ENCODE assay signal across 8 mouse cellular contexts in the genomic region with DNA sequence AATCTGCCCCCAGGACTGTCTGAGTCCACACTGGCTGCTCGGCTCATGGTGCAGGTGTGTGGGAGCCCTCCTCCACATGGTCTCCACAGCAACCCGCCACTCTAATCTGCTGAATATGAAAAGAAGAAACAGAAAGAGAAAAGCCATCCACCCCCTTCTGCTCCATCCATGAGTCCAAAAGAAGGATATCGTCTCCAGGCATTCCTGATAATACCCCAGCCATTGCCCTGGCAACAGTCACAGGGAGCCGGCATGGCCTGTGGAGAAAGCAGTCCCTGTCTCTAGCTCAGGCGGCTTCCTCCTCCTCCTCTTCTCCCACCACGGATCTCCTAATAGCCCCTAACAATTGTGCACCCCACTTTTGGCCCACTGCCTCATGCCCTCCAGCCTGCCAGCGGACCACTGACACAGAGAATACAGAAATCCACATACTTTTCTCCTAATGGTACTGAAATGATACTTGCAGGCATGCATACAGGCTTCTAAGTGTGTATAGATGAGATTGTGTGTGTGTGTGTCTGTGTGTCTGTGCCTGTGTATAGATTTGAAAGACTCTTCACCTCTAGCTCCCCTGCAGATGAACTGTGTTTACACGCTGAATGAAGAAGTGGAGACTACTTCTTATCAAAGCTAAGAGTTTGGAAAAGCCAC.
A peak's percentile ranks its signal among the peaks of the same experiment; 100 is the strongest.
DNase-seq lines count a peak whose midpoint lies in the region; ATAC-seq lines count a peak whose summit lies in the region.

No protein-coding gene starts in this region.

- 0 out of 2 replicates have a peak, but pooled peaks cover 3% of the 10 kb centered on the region for H3K4me1 ChIP-seq in liver, embryonic 11.5 days (replicated peaks; ENCODE audit: control insufficient read depth, insufficient read depth, low read length)
- H3K4me1 ChIP-seq in forebrain, embryonic 11.5 days (replicated peaks; ENCODE audit: control insufficient read depth, insufficient read depth, low read length), result peaks cover 9% of the 10 kb centered on the region; the same call in 1 of the 2 replicates
- peaks cover 9% of the 10 kb centered on the region; the same call in 1 of the 2 replicates for H3K4me1 ChIP-seq in hindbrain, embryonic 11.5 days (replicated peaks; ENCODE audit: control insufficient read depth, insufficient read depth, low read length)
- peaks cover 22% of the 10 kb centered on the region for H3K4me1 ChIP-seq in limb, embryonic 13.5 days

- no peaks in the 10 kb centered on the region for H3K9me3 ChIP-seq in liver, embryonic 11.5 days (ENCODE audit: control insufficient read depth, low read length)
- no peaks in the 10 kb centered on the region for H3K9me3 ChIP-seq in forebrain, embryonic 11.5 days (ENCODE audit: control insufficient read depth, low read length)
- H3K9me3 ChIP-seq in hindbrain, embryonic 11.5 days (ENCODE audit: control insufficient read depth, low read length), result no peaks in the 10 kb centered on the region
- no peaks in the 10 kb centered on the region for H3K9me3 ChIP-seq in limb, embryonic 13.5 days

- H3K4me3 ChIP-seq in liver, embryonic 11.5 days (ENCODE audit: low read depth, low read length), result no peak overlapping the region
- H3K4me3 ChIP-seq in forebrain, embryonic 11.5 days (ENCODE audit: low read depth, low read length), result no peak overlapping the region
- no peak overlapping the region for H3K4me3 ChIP-seq in hindbrain, embryonic 11.5 days (ENCODE audit: low read depth, low read length)
- no peak overlapping the region for H3K4me3 ChIP-seq in limb, embryonic 13.5 days

- H3K36me3 ChIP-seq in liver, embryonic 11.5 days (ENCODE audit: control insufficient read depth, insufficient read depth, low read length), result no peaks in the 10 kb centered on the region
- no peaks in the 10 kb centered on the region for H3K36me3 ChIP-seq in forebrain, embryonic 11.5 days (ENCODE audit: control insufficient read depth, insufficient read depth, low read length)
- no peaks in the 10 kb centered on the region for H3K36me3 ChIP-seq in hindbrain, embryonic 11.5 days (ENCODE audit: control insufficient read depth, insufficient read depth, low read length)
- H3K36me3 ChIP-seq in limb, embryonic 13.5 days, result no peaks in the 10 kb centered on the region

- H3K27ac ChIP-seq in liver, embryonic 11.5 days (ENCODE audit: low read depth, low read length), result peak overlapping the region; percentile 6
- H3K27ac ChIP-seq in forebrain, embryonic 11.5 days (ENCODE audit: low read depth, low read length), result peak overlapping the region; percentile 81
- peak overlapping the region; percentile 75 for H3K27ac ChIP-seq in hindbrain, embryonic 11.5 days (ENCODE audit: low read depth, low read length)
- peak overlapping the region; percentile 64; the same call in 1 of the 2 replicates for H3K27ac ChIP-seq in limb, embryonic 13.5 days

- H3K9ac ChIP-seq in liver, embryonic 11.5 days (ENCODE audit: low read depth, low read length), result no peak overlapping the region
- peak overlapping the region; percentile 5; the same call in 1 of the 2 replicates for H3K9ac ChIP-seq in forebrain, embryonic 11.5 days (ENCODE audit: low read length)
- H3K9ac ChIP-seq in hindbrain, embryonic 11.5 days (ENCODE audit: low read depth, low read length), result no peak overlapping the region; the same call in 1 of the 2 replicates
- H3K9ac ChIP-seq in limb, embryonic 13.5 days, result no peak overlapping the region

- ATAC-seq in liver, embryonic 11.5 days (replicated peaks; ENCODE audit: low FRiP score), result no peak
- ATAC-seq in forebrain, embryonic 11.5 days (replicated peaks; ENCODE audit: low FRiP score), result peak; percentile 95
- ATAC-seq in hindbrain, embryonic 11.5 days (ENCODE audit: low FRiP score), result peak; percentile 95
- no peak; the same call in 1 of the 2 replicates for ATAC-seq in limb, embryonic 13.5 days (ENCODE audit: low FRiP score, low read depth)
- ATAC-seq in megakaryocyte-erythroid progenitor cell, adult 5-6 weeks (replicated peaks; ENCODE audit: low FRiP score, low TSS enrichment, poor library complexity, severe bottlenecking), result no peak

- 55% methylated on average over 8 of the region's 8 CpGs for WGBS in liver, embryonic 11.5 days
- 17% methylated on average over 8 of the region's 8 CpGs for WGBS in forebrain, embryonic 11.5 days
- 13% methylated on average over 8 of the region's 8 CpGs for WGBS in hindbrain, embryonic 11.5 days
- WGBS in limb, embryonic 13.5 days, result 64% methylated on average over 8 of the region's 8 CpGs

- DNase-seq in liver, embryonic 11.5 days (ENCODE audit: low spot score), result no peak
- DNase-seq in liver, result no peak
- DNase-seq in forebrain, embryonic 11.5 days (ENCODE audit: low spot score), result peak; percentile 77
- DNase-seq in hindbrain, embryonic 11.5 days (ENCODE audit: low spot score), result peak; percentile 76
- DNase-seq in right cerebral cortex, postnatal 14 days, result peak; percentile 30
- DNase-seq in urinary bladder, postnatal 4 days (ENCODE audit: low spot score in 2 of 2), result no peak

- no peaks in the 10 kb centered on the region for H3K27me3 ChIP-seq in liver, embryonic 11.5 days (replicated peaks; ENCODE audit: control insufficient read depth, insufficient read depth, low read length)
- H3K27me3 ChIP-seq in forebrain, embryonic 11.5 days (ENCODE audit: control insufficient read depth, insufficient read depth, low read length), result no peaks in the 10 kb centered on the region
- no peaks in the 10 kb centered on the region for H3K27me3 ChIP-seq in hindbrain, embryonic 11.5 days (ENCODE audit: control insufficient read depth, insufficient read depth, low read length)
- H3K27me3 ChIP-seq in limb, embryonic 13.5 days, result no peaks in the 10 kb centered on the region

- no peak overlapping the region for H3K4me2 ChIP-seq in liver, embryonic 11.5 days
- H3K4me2 ChIP-seq in forebrain, embryonic 11.5 days (ENCODE audit: low read depth, low read length, severe bottlenecking), result no peak overlapping the region; the same call in 1 of the 2 replicates
- no peak overlapping the region for H3K4me2 ChIP-seq in hindbrain, embryonic 11.5 days (replicated peaks; ENCODE audit: low read depth, low read length)
- no peak overlapping the region for H3K4me2 ChIP-seq in limb, embryonic 13.5 days (replicated peaks)

Comparison
In these comparisons a context has a peak if more than half of its experiments do, and no peak if none do; other contexts are left out.
1. ATAC-seq: peak in forebrain, embryonic 11.5 days (single experiment) and hindbrain, embryonic 11.5 days (single experiment); none in liver, embryonic 11.5 days (single experiment), limb, embryonic 13.5 days (single experiment) and megakaryocyte-erythroid progenitor cell, adult 5-6 weeks (single experiment).
2. DNase-seq: peak in forebrain, embryonic 11.5 days (single experiment), hindbrain, embryonic 11.5 days (single experiment) and right cerebral cortex, postnatal 14 days (single experiment); none in liver, embryonic 11.5 days (single experiment), liver (single experiment) and urinary bladder, postnatal 4 days (0 of 2).
3. H3K27ac ChIP-seq: peak in every context shown above with its lines; median percentile 81 in forebrain, embryonic 11.5 days; 75 in hindbrain, embryonic 11.5 days; 64 in limb, embryonic 13.5 days; 6 in liver, embryonic 11.5 days.